Mouse (Mus musculus) brain, adult 2 months (tissue): ENCODE measurements at regions not wholly inside any gene's neighbourhood (a gene's known extent, or its start where the extent isn't known, plus 50 kb on each side); places are given as distances from the start of the nearest gene placed in this dataset.

Source experiments
- DNase-seq: peaks from one replicate; pipeline ENCODE4 v3.0.0; 2011; ENCODE audit warnings: low read depth, low spot score

GRCm38 (mm10) chr12:95385688-95386087 is 306.3 kb upstream of the Flrt2 start:
- DNase-seq: no peak

- peak; percentile 83 for DNase-seq
Measured at GRCm38 (mm10) chr12:95388185-95388584, 303.8 kb upstream of the Flrt2 start.

GRCm38 (mm10) chr12:95392821-95393220 is 299.2 kb upstream of the Flrt2 start:
- DNase-seq: peak; percentile 3

GRCm38 (mm10) chr12:95394991-95395530 is 297.0 kb upstream of the Flrt2 start:
- no peak for DNase-seq

- peak; percentile 13 for DNase-seq
Measured at GRCm38 (mm10) chr12:95420861-95421260, 271.2 kb upstream of the Flrt2 start.

GRCm38 (mm10) chr12:95424739-95425138 is 267.3 kb upstream of the Flrt2 start:
- DNase-seq: no peak

- no peak for DNase-seq
Measured at GRCm38 (mm10) chr12:95437226-95437625, 254.8 kb upstream of the Flrt2 start.

- no peak for DNase-seq
Measured at GRCm38 (mm10) chr12:95457480-95457879, 234.5 kb upstream of the Flrt2 start.

- peak; percentile 12 for DNase-seq
Measured at GRCm38 (mm10) chr12:95466502-95467490, 225.2 kb upstream of the Flrt2 start.

GRCm38 (mm10) chr12:95469897-95470296 is 222.1 kb upstream of the Flrt2 start:
- DNase-seq: no peak

- peak; percentile 51 for DNase-seq
Measured at GRCm38 (mm10) chr12:95486502-95486901, 205.5 kb upstream of the Flrt2 start.

- peak; percentile 3 for DNase-seq
Measured at GRCm38 (mm10) chr12:95488371-95488770, 203.7 kb upstream of the Flrt2 start.

GRCm38 (mm10) chr12:95489374-95489773 is 202.7 kb upstream of the Flrt2 start:
- peak; percentile 29 for DNase-seq

- DNase-seq: no peak
Measured at GRCm38 (mm10) chr12:95489848-95490247, 202.2 kb upstream of the Flrt2 start.

- peak; percentile 25 for DNase-seq
Measured at GRCm38 (mm10) chr12:95491806-95492436, 200.1 kb upstream of the Flrt2 start.

- DNase-seq: peak; percentile 24
Measured at GRCm38 (mm10) chr12:95501443-95501842, 190.6 kb upstream of the Flrt2 start.

GRCm38 (mm10) chr12:95520008-95520407 is 172.0 kb upstream of the Flrt2 start:
- no peak for DNase-seq

- no peak for DNase-seq
Measured at GRCm38 (mm10) chr12:95522052-95522451, 170.0 kb upstream of the Flrt2 start.

- DNase-seq: no peak
Measured at GRCm38 (mm10) chr12:95533888-95534639, 158.0 kb upstream of the Flrt2 start.

GRCm38 (mm10) chr12:95547301-95547700 is 144.7 kb upstream of the Flrt2 start:
- DNase-seq: peak; percentile 8

GRCm38 (mm10) chr12:95553129-95553528 is 138.9 kb upstream of the Flrt2 start:
- no peak for DNase-seq
